Mouse (Mus musculus) thymus, postnatal 0 days (tissue): ENCODE data around the gene Ect2. TPM values are rescaled to one million over a fixed set of nuclear protein-coding genes. Genes with fewer than 3 reads are reported as not detected.

Source experiments
- DNase-seq: peaks from one replicate; pipeline ENCODE4 v3.0.0-alpha.2; 2015; ENCODE audit warnings: low spot score
- polyA plus RNA-seq: library from polyadenylated mRNA; unstranded; fragments of >200 nt; fragmentation: Nextera tagmentation; extraction: Ambion mirVana; gene quantifications from 2 replicates; pipeline ENCODE4 v1.2.1, GENCODE M21; 2015

Gene Ect2
- polyA plus RNA-seq, 1 experiment from 2014 or later = 49.4 TPM

- DNase-seq = no peak
Observed at GRCm38 (mm10) chr3:27158910-27159309, 5.2 kb upstream of the Ect2 start.

- DNase-seq = no peak
Observed at GRCm38 (mm10) chr3:27156594-27156949, 2.9 kb upstream of the Ect2 start.

- no peak for DNase-seq
Observed at GRCm38 (mm10) chr3:27155856-27156593, 2.3 kb upstream of the Ect2 start.

DNA sequence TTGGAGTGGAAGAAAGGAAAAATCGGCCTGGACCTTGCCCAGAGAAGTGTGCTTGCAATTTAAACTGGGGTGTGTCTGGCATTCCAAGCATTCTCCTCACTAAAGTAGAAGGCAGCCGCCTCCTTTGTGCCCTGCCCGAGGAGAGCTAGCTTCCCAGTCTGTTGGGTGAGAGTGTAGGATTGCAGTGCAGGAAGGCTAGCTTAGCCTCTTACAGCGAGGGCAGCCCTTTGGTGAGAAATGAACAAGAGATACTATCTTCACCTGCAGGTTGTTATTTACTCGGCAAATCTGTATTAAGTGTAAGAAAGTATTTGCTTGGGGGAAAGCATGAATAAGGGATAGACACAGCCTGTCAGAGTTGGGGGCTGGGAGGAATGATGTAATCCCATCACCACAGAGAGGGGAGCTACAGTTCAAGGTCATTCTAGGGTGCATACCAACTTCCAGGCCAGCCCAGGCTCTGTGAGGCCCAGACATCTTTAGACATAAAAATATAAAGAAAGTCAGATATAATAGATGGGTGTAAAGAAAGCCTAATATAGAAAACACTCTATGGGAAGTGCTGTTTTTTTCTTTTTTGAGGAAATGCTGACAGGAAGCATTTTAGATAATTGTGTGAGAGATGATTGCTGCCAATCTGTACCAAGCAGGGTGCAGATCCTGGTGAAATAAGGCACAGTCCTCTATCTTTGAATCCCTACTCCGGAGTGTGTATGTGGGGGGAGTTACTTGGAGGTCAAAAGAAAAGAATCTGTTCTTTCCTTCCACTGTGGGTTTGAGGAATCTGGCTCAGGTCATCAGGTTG lies 1.6 kb upstream of the Ect2 start:
- no peak for DNase-seq

GRCm38 (mm10) chr3:27154280-27154679 lies 602 bp upstream of the Ect2 start:
- no peak for DNase-seq

GRCm38 (mm10) chr3:27153191-27153671 lies 447 bp downstream of the Ect2 start:
- DNase-seq = peak; percentile 67

DNA sequence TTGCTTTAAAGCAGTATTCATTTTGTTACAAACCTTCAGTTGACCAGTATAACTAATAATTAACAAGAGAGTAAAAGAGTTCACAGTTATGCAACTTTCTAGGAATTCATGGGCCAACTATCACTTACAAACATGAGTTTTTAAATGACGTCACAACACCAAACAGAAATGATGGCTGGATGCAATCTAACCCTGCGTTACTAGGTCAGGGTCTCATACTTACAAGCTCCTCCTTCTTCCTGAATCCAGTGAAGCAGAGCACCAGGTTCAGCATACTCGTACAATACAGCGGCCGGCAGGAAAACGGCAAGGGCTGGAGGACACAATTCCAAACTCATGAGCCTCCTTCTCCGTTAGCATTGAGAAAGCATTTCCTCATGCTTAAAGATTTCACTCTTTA lies 7.9 kb downstream of the Ect2 start:
- no peak for DNase-seq

GRCm38 (mm10) chr3:27143570-27143969 lies 10.1 kb downstream of the Ect2 start:
- no peak for DNase-seq

DNA sequence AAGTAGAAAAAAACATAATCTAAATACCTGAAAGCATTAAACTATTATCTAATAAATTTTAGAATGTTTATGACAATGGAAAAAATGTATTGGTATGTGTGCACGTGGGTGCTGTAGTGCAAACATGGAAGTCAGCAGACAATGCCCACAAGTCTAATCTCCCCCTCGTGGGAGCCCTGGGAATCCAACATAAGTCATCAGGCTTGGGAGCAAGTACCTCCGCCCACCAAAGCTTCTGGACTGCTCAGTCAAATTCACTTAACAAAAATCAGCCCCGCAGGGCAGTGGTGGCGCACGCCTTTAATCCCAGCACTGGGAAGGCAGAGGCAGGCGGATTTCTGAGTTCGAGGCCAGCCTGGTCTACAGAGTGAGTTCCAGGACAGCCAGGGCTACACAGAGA lies 13.6 kb downstream of the Ect2 start:
- no peak for DNase-seq

DNA sequence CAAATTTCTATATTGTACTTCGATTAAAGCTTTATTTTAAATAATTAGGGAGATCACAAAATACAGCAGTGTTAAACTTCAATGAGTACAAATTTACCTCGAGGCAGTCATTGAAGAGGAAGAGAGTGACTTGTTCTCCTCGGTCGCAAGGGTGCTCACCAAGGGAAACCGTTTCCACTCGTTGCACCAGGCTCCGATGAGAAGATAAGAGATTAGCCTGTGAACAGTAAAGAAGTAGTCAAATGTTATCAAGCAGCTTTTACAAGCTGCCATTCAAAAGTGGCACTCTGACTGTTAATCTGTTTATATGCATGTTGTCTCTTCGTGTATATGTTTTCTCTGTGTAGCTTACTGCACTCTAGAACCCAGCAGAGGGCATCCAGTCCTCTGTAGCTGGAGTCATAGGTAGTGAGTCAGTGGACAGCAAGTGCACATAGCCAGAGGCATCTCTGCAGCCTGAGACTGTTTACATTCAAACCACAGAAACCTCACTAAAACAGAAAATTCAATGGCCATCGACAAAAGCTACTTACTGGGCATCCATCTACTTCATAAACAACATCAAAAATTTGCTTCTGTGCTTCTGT lies 31.7 kb downstream of the Ect2 start:
- no peak for DNase-seq

- DNase-seq = no peak
Observed at GRCm38 (mm10) chr3:27120932-27121331, 32.7 kb downstream of the Ect2 start.

DNA sequence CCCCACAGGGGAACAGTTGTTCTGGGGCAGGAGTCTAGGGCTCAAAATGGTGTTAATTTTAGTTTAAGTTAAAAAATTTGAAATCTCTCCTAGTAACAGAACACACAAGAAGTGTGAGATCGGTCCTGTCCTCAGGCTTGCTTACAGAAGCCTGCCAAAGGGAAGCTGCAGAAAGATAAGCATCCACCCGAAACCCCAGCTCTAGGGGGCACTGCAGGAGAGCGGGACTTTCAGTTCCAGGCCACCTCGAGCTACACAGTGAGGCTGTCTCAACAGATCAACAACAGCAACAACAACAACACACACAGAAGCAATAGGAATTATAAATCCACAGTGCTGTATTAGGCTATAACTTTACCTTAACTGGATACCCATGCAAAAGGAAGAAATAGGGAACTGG lies 35.5 kb downstream of the Ect2 start:
- DNase-seq = peak; percentile 4

- no peak for DNase-seq
Observed at GRCm38 (mm10) chr3:27110860-27111259, 42.8 kb downstream of the Ect2 start.

GRCm38 (mm10) chr3:27109109-27109508 lies 44.6 kb downstream of the Ect2 start:
- no peak for DNase-seq

GRCm38 (mm10) chr3:27107142-27107541 lies 46.5 kb downstream of the Ect2 start:
- no peak for DNase-seq

GRCm38 (mm10) chr3:27102965-27103364 lies 50.7 kb downstream of the Ect2 start:
- DNase-seq = no peak

DNA sequence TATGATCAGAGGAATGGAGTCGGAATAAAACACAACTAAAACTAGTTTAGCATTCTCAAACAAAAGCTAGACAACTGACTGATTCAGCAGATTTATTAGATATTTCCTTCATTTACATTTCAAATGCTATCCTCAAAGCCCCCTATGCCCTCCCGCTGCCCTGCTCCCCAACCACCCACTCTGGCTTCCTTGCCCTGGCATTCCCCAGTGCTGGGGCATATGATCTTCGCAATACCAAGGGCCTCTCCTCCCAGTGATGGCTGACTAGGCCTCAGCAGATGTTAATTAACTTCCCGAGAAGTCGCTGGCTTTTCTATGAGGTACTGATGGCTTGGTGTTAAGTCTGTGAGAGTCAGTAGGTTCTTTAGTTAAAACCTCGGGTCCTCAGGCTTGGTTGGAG lies 55.0 kb downstream of the Ect2 start:
- no peak for DNase-seq

DNA sequence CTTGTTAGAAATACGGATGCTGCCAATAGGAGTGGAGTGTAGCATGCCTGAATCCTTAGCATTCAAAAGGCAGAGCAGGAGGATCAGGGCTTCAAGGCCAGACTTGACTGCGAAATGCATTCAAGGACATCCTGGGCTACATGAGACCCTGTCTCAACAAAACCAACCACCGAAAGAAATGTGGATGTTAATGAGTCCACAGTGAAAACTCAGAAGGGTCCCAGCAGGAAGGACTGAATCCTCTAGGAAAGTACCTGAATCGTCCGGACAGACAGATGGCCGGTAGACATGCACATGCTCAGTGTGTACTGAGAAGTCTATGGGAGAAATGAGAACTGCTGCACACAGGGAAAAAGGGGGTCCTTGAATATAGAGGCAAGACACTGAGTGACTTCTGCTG lies 67.5 kb downstream of the Ect2 start:
- no peak for DNase-seq

DNA sequence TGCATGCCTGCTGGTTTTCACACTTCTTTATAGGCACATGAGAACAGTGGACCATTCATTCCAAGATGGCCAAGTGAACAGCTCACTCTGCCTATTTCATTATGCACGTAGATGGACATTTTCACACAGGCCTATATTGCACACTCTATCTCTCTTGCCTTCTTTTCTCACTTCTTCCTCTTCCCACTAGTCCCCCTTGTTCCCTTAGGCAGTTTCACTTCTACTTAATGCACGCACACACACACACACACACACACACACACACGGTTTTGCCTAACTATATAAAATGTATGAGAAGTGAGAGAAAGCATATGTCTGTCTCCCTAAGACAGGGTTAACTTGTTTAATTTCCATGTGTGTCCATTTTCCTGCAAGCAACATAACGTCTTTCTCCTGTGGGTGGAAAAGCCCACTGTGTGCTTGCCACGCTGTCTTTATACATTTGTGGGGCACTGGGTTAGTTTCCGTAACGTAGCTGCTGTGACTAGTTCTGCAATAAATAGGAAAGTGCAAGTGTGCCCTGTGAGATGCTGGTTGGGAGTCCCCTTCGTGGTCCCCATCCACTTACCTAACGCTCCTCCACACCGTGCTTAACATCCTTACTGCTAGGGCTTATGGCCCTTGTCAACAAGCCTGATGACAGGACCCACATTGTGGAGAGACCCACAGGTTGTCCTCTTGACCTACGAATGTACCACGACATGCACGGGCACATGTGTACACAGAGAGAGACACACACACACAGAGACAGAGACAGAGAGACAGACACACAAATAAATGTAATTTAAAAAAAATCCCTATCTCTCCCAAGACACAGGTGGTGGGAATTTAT lies 72.2 kb downstream of the Ect2 start:
- DNase-seq = no peak

DNA sequence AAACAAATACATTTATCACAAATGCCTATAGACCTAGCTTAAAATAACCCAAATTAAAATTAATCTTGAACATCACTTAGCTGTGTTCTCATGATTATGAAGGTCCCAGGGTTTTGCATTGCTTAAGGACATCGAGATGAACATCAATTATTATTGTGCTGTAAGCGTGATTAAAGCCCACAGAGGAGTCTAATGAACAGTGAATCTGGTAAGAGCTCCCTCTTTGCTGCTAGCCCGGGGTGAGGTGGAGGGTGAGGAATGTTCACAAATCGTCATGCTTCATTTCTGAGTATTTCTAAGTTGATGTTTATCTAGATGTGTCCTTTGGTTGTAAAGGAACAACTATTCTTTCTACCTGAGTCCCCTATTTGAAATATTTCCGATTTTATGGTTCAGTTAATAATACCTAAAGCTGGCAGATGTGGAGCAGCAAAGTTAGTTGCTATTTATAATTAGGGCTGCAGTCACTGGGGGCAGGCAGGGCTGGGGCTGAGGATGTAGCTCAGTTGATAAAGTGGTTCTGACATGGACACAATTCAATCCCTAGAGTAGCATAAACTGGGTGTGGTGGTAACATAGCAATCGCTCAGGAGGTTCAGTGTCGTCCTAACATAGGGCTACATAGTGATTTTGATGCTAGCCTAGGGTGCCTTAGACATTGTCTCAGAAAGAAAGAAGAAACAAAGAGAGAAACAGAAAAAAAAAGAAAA lies 73.5 kb downstream of the Ect2 start:
- DNase-seq = no peak

DNA sequence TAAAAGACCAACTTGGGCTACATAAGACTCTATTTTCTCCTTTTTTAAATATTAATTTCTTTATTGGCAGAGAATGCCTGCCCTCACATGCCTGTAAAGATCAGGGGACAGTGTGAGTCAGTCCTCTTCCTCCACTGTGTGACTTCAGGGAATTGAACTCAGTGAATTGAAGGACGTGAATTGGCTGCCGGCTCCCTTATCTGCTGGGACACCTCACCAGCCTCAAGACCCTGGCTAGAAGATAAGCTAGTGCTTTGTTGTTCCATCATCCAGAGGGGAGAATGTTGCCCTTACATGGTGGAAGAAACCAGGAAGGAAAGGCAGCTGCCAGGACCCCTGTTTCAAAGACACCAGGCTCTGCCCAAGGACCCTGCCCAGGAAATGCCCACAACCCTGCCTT lies 79.8 kb downstream of the Ect2 start:
- no peak for DNase-seq
